Mouse (Mus musculus) lung, adult 18-20 months (tissue): ENCODE measurements around the gene Ccl5.
A peak's percentile ranks its signal among the peaks of the same experiment; 100 is the strongest.
"Not testable (repeated sequence)": the region's sequence is repeated elsewhere in the genome, so short reads cannot be mapped to it uniquely, and the experiment has no call there.

ENCODE experiments used
- DNase-seq, 2 experiments: peaks; one replicate each; pipeline ENCODE4 v3.0.0; 2022; ENCODE audit warnings: mixed read lengths in 2 of 2

Ccl5 gene

DNA sequence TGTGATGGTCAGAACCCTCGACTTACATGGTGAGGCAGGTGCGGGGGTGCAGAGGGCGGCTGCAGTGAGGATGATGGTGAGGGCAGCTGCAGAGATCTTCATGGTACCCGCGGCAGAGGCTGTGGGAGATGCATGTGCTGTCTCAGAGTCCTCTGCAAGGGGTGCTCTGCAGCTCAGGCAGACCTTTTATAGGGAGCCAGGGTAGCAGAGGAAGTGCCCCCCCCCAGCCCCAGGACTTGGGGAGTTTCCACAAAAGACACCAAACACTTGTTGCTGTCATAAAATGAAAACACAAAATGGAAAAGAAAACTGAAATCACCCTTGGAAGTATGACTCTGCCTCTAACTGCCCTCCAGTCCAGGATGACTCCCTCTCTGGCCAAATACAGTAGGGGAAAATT is at the start of gene Ccl5:
Gene Ccl5 (minus strand): TSS at position 159 of the 400 bp plus-strand sequence.
- DNase-seq = no peak

DNA sequence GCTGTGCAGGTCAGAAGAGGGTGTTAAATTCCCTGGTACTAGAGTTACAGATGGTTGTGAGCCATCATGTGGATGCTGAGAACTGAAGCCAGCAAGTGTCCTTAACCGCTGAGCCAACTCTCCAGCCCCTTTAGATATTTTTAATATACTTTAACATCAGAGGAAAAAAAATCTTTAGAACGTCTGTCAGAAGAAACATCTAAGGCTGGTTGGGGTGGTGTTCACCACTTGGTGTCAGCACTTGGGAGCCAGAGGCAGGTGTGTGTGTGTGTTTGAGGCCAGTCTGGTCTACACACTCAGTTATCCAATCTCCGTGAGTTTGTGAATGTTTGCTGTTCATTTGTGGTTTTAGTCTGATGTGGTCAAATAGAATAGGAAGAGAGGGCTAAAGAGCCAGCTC is 48.7 kb upstream of the Ccl5 start:
- DNase-seq = no peak

DNA sequence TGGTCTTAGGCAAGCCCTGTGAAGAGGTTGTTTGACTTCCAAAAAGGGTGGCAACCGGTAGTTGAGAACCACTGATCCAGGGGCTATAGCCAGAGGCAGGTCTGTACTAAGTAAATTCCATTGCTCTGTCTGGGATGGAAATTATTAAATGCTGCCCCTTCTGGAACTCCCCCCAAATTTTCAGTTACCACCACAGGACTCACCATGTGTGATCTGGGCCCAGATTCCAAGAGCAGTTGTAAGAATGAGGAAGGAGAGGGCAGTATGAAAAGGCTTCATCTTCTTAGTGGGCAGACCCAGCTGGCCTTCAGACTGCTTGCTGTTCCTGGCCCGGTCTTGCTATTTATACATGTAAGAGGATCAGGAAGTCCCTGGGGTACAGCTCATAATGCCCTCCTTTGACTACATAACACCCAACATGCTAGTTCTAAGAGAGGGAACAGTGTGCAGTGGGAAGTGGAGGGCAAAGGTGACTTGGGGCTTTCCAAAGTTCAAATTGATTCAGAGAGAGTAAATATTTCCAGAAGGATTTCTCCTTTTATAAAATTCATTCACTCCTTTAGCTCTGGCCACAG is 48.0 kb upstream of the Ccl5 start, which contains the start of gene Ccl9:
Gene Ccl9 (minus strand): TSS at position 451 of the 575 bp plus-strand sequence.
- no peak for DNase-seq

DNA sequence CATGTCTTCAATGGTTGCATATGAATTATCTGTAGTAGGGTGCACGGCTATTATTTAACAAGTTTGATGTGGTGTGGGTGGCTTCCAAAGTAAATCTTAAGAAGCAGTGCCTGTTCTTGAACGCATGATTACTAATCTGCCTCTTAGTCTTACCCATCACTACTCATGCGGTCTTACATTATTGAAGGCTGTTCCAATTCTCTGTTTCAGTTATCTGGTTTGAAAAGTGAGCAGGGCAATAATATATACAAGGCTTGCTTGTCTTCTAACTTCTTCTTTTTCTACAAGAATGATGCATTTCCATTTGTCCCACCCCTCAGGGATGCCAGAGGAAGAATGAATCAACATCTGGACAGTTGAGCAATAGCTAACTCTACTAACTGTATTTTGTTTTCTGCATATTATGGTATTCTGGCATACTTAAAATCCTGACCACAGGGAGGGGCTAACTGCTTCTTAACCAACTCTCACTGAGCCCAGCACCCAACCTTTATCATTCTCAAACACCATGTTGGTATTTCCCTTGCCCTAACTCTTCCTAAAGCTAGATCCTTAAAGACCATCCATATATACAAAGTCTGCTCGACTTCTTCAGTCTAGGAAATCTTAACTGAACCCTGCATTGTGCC is 46.7 kb upstream of the Ccl5 start:
- no peak for DNase-seq

DNA sequence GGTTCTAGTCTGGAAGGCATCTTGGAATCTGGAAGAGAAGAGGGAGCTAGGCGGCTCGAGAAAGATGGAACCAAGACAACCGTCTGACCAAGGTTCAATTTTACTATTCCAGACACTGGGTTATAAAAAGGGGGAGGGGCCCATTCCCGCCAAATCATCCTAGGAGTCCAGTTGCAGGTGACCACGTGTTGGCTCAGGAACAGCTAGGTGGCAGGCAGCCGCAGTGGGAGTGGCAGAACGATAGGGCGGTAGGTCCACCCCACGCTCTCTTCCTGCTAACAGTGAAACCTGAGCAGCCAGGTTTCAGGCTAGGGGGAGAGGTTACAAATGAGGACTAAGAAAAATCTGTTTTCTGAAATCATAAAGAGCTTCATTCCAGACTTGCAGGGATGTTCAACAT is 42.5 kb upstream of the Ccl5 start:
- no peak for DNase-seq

DNA sequence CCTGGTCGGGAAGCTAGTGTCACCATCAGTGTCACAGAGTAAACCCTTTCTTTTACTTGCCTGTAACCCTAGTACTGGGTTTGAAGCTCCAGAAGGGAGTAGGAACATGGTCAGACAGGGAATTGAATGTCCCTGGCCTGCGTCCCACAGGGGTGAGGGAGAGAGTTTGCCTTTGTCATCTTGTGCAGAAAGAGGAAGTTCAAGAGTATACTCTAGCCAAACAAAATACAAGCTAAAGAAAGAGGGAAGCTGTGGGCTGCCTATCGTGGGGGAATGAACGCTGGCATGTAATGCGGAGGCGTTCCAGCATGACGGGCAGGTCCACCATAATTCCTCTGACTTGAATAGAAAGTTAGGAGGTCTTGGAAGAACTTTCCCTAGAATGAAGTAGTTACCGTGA is 41.9 kb upstream of the Ccl5 start:
- peak; percentile 54 to 60 for DNase-seq

DNA sequence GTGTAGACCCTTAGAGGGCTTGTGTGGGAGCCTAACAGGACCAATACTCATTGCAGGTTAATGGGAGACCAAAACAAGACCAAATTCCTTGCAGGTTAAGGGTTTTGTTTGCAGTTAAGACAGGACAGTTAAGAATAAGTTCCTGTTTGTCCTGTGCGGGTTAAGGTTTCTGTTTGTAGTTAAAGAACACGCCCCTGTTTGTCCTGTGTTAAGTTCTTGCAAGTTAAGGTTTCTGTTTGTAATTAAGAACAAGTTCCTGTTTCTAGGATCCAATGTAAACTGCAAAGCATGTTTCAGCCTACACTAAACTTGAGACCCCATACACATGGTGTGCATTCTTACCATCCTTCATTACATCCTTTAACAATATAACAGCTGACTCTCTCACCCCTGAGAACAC is 39.9 kb upstream of the Ccl5 start:
- DNase-seq = no peak

DNA sequence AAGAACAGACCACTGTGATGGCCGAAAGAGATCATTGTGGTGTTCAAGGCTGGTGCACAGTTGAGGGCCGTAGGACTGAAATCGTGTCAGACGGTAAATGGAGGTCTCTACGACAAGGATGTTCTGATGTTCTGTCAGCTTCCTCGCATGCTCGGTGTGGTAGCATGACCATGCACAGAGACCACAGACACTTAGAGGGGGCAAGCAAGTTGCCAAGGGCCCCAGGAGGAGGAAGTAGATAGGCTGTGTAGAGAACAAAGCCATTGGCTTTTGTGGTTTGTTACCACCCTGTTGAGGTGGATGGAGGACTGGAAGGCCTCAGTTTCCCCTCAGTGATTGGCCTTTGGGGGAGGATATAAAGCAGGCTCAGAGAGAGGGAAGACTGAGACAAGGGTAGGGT is 38.9 kb upstream of the Ccl5 start:
- DNase-seq = no peak

DNA sequence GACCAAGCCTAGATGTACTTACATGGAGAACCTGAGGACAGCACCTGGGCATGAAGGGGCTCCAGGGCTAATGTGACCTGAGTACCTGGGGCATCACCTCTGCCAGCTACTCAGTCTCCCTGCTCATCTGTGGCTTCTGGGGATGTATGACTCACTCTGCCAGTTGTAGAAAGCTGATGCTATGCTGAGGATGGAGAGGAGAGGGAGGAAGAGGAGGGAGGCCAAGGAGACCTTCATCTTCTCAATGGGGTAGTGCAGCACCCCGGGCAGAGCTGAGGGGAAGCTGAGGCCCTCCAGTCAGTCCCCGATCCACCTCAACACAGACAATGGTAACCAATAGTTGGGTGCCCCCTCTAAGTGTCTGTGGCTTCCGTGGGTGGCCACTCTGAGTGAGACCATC is 38.5 kb upstream of the Ccl5 start:
- no peak for DNase-seq

DNA sequence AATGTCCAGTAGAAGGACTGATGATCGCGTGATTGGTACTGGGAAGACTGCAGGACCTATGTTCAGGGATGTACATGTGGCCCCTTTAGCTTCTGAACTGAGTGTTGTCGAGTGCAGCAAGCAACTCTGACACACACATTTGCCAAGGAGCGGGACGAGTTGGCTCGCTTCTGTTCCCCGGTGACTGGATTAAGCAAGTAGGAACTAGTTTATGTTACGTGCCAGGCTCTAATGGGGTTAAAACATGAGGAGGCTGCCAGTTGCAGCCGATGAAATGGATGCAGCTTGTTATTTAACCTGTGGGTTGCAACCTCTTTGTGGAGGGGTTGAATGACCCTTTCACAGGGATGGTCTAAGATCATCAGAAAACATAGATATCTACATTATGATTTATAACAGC is 37.7 kb upstream of the Ccl5 start:
- no peak for DNase-seq

DNA sequence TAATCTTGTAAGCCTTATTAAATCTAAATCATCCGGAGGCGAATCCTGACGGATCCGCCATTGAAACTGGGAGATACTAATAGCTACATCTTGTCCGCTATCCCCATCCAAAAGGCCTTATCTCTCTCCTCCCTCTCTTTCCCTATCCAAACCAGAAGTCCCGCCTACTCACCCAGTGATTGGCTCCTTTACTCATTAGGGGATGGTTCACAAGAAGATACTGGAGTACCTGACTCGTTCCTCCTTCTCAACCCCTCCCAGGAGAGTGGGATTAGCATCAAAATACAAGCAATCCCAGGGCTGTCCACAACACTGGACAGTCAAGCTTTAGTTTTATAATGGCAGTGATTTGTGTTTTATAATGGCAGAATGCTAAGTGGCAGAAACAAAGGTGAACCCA is 37.0 kb upstream of the Ccl5 start:
- DNase-seq = no peak

DNA sequence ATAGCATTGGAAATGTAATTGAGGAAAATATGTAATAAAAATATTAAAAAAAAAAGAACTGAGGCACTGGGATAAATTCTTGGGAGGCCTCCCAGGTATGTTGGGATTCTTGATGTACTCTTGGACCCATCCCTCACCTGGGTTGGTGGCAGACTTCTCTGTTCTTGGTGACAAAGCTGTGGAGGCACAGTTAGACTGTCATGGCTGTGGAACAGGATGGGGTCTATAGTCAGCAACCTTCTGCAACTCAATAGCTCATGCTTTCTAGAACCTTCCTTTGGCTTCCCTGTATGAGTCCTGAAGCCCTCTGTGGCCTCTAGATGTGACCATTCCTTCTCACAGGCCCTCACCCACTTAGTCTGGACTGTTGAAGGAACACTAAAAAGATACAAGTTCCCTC is 36.3 kb upstream of the Ccl5 start:
- DNase-seq = no peak

DNA sequence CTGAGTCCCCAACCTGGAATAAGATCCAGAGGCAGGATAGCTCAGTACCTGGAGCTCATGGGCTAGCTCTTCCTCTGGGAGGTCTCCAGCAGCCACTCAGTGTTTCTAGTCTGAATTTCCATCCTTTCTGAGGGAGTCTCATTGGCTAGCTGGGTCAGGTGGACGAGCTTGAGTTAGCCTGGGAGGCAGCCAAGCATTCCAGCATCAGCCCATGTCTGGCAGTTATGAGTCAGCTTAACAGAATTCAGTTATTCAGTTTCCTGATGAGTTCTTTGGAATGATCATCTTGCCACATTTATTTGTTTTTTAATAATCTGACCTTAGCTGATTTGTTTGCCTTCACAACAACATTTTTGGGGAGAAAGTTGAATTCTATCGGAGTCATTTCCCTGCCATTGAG is 33.4 kb upstream of the Ccl5 start:
- DNase-seq = no peak

DNA sequence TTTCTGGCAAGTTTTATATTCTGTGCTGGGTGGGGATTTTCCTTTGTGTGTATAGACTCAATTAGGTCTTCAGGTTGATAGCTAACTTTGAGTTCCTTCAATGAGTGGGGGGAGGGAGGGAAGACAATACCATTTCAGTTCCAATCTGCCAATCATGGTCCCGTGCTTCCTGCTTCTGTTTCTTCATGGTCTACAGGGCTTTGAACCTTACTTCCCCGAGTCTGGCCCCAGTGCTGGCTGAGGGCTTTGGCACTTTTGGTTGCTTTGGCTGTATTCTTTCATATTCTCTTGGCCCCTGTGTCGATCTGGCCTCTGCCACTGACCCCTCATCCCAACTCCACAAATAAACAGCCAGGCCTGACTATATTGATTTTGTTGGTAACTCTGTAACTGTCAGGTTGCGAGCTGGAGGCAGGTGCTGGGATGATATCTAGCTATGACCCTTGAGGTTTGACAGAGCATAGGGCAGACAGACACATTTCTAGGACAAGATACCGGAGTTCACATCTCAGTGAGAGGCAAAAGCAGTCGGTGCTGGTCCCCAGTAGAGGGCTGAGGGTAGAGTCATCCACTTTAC is 32.1 kb upstream of the Ccl5 start:
- no peak for DNase-seq

DNA sequence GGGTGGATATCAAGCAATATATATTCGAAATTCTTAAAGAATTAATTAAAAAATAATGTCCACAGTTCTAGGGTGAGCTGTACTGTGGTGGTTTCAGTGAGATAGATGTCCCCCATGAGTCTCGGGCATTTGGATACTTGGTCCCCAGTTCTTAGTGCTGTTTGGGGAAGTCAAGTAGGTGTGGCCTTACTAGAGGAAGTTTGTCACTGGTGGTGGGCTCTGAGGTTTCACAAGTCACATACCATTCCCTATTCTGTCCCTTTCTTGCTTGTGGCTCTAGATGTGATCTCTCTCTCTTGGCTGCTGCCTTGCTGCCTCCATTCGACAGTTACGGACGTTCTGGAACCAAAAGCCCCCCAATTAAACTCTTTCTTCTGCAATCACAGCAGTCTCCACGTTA is 30.1 kb upstream of the Ccl5 start:
- no peak for DNase-seq

DNA sequence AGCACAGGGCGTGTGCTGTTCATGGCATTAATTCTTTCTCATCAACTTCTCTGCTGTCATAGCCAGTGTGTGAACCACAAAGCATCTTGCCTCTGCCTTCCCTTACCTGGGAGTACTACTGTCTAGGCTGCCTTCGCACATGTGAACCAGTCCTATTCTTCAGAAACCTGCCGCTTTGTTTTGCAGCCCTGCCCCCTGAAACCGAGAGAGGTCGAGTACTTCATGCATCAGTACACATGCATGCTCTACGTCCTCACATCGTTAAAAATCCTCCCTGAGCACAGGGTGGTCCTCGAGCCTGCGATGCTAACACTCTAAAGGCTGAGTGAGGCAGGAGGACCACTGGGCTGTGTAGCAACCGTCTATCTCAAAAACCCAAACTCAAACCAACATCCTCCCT is 26.8 kb upstream of the Ccl5 start:
- DNase-seq = no peak

DNA sequence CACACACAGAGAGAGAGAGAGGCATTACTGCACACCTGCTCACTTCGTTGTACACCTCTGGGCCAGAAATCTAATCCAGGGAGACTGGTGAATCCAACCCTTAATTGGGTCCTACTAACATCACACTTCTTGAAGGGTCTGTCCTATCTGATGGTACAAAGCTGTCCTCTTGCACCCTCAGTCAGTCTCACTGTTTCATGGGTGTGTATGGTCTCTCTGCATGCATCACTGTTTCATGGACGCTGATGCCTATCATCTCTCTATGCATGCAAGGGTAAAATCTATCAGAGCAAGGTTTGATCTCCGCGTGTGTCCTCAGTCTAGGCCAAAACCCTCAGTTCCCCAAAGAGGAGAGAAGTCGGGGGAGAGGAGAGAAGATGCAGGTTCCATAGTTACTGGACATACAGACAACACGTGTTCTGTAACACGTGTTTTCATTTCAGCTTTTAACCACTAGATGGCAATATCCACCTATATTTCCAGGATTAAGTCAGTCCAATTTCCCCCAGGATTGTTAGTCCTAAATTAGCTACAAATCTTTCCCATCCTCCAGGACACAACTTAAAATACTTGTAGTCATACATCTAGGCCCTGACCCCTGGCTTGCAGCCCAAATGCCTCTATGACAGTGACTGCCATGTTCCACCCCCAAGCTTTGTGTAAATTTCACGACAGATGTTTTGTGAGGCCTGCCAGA is 25.9 kb upstream of the Ccl5 start:
- DNase-seq = no peak

DNA sequence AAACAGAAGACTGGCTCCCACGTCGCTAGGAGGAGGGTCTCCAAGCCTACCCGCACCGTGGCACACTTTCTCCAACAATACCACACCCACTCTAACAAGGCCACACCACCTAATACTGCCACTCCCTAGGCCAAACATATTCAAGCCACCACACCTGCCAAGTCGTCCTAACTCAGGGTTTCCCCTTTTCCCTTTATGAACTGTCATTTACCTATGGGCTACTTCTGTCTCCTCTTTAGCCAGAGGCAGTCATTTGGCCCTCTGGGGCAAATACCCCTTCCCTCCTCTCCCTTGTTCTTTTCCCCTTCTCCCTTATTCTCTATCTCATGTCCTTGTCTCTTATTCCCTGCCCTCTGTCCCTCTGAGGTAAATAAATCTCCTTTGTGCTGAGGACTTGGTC is 21.4 kb upstream of the Ccl5 start:
- DNase-seq = no peak

DNA sequence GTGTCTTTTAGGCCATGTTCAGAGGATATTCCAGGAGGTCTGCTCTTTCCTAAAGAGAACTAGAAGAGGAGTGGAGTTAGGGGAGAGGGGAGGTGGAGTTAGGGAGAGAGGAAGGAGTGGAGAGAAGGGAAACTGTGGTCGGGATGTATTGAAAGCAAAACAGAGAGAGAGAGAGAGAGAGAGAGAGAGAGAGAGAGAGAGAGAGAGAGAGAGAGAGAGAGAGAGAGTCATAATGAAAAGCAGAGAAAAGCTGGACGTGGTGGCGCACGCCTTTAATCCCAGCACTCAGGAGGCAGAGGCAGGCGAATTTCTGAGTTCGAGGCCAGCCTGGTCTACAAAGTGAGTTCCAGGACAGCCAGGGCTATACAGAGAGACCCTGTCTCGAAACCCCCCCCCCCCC is 20.7 kb upstream of the Ccl5 start:
- DNase-seq = not testable (repeated sequence)

DNA sequence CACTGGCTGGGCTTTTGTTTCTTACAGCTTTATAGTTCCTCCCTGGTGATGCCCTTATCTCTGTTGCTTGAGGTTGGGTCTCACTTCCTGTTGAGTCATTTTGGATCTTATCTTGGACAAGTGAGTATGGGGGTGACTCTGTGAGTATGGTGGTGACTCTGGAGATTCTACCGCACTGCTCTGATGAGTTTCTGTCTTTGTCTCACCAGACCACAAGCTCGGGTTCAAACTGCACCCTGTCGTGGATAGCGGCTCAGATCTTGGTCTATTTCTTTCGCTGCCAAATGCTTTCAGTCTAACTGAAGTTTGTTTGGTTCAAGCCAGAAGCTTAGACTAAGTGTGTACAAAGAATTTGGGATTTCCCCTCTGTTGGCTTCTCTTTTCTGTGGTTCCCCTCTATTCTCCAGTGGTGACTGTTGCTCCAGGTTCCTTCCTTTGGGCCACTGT is 19.9 kb upstream of the Ccl5 start:
- DNase-seq = no peak

DNA sequence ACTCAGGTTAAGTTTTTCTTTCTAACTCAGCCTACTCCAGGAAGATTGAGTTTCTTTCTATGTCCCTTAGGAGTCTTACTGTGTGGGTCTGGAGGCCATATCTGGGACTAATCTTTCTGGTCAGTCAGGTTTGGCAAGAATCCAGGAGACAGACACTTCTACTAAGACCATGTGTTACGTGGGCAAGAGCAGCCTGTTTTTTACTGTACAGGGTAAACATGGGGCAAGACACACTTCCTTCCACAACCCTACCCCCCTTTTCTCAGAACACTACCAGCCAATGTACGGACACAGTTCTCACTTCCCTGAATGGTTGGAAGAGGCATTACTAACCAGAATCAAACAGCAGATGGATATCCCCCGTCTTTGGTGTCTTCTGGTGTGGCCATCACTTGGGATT is 13.9 kb upstream of the Ccl5 start:
- DNase-seq = no peak

DNA sequence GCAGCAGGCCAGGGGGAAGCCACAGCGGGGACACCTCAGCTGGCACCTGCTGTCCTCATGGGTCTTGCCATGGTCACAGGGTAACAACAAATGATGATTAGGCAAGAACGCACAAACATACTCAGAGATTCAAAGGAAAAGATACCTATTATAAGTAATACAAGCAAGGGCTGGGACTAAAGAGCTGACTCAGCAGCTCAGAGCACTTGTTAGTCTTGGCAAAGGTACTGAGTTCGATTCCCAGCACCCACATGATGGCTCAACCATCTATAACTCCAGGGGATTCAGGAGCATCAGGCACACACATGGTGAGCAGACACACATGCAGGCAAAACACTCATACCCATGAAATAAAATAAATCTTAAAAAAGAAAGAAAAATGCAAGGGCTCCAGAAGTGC is 11.1 kb upstream of the Ccl5 start:
- no peak for DNase-seq

DNA sequence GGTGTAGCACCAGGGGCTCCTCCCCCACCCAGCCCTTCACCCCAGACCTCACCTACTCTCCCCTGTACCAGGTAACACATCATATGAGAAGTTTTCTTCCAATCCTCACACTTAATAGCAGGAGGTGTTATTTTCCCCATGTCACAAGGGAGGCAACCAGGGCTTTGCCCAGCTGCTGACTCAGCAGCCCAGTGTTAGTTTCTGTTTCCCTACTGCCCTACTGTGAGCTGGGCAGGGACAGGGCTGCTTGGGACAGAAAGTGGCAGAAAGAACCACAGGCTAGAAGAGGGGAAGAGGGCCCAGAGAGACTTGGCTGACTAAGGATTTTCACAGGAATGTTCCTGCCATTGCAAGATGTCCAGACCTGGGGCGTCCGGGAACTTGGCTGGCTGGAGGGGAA is 10.6 kb upstream of the Ccl5 start:
- DNase-seq = no peak

DNA sequence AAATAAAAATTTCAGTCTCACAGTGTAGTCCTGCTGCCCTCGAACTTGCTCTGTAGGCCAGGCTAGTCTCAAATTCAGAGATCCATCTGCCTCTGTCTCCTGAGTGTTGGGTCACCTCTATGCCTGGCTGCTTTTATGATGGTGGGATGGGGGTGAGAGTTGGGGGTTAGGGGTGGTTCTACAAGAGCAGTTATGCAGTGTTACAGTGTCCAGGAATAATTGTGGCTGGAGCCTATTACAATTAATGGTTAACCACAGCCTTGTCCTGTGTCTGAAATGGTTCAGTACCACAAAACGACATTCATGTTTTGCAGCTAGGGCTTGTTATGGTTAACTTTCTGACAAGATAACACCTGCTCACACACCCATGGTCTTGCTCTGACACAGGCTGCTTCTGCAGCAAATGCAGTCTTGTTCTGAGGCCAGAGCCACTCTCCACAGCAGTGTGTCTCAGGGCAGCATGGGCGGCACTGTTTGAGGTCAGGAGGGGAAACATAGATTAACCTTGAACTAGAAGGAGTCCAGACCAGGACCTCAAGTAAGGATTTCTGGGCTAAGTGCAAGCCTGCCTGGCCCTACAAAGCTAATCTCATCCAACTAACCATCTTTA is 8.5 kb upstream of the Ccl5 start:
- DNase-seq = no peak
